Mouse (Mus musculus) forebrain, embryonic 13.5 days (tissue): ENCODE data around the gene a. TPM values are rescaled to one million over a fixed set of nuclear protein-coding genes. Genes with fewer than 3 reads are reported as not detected.

Experiments
- ATAC-seq: fragments of 200-750 bp; cut with Nextera tagmentation; 2 replicates; pipeline ENCODE4 v1.8.0; 2017
- H3K27ac ChIP-seq: fragments of 300-500 bp; sonication (generic); 2 replicates; pipeline ENCODE4 v1.5.1; 2015; ENCODE audit warnings: inconsistent platforms, mild to moderate bottlenecking, moderate library complexity
- H3K27me3 ChIP-seq: fragments of 300-500 bp; sonication (generic); 2 replicates; pipeline ENCODE4 v1.6.1; 2015; ENCODE audit warnings: mild to moderate bottlenecking, inconsistent platforms
- H3K36me3 ChIP-seq: fragments of 300-500 bp; sonication (generic); 2 replicates; pipeline ENCODE4 v1.6.1; 2015; ENCODE audit warnings: mild to moderate bottlenecking, inconsistent platforms; ENCODE audit not compliant: poor library complexity, severe bottlenecking
- H3K4me1 ChIP-seq: fragments of 300-500 bp; sonication (generic); 2 replicates; pipeline ENCODE4 v1.6.1; 2015; ENCODE audit warnings: inconsistent platforms
- H3K4me2 ChIP-seq: fragments of 300-500 bp; sonication (generic); 2 replicates; pipeline ENCODE4 v1.6.1; 2015; ENCODE audit warnings: inconsistent platforms, mild to moderate bottlenecking, moderate library complexity
- H3K4me3 ChIP-seq: fragments of 300-500 bp; sonication (generic); 2 replicates; pipeline ENCODE4 v1.5.1; 2015; ENCODE audit warnings: mild to moderate bottlenecking, inconsistent platforms
- H3K9ac ChIP-seq: fragments of 300-500 bp; sonication (generic); 2 replicates; pipeline ENCODE4 v1.6.1; 2015; ENCODE audit warnings: mild to moderate bottlenecking, inconsistent platforms
- H3K9me3 ChIP-seq: fragments of 300-500 bp; sonication (generic); replicated peaks from 2 replicates; pipeline ENCODE4 v1.6.1; 2016; ENCODE audit warnings: inconsistent platforms
- WGBS: fragments of 180-500 bp; shearing (Covaris S2); methylation state at CpG from one replicate; pipeline ENCODE4 v1.1.7; 2015; 5-methylcytosine and 5-hydroxymethylcytosine counted together
- polyA plus RNA-seq: library from polyadenylated mRNA; unstranded; fragments of >200 nt; fragmentation: Nextera tagmentation; extraction: Ambion mirVana; gene quantifications from 2 replicates; pipeline ENCODE4 v1.2.1, GENCODE M21; 2015

Gene a
- polyA plus RNA-seq, 1 experiment from 2014 or later: 0.49 TPM

- no peak overlapping the region for H3K4me3 ChIP-seq
- no peaks in the 10 kb centered on the region for H3K27me3 ChIP-seq
- H3K27ac ChIP-seq: no peak overlapping the region
- H3K36me3 ChIP-seq: no peaks in the 10 kb centered on the region
- WGBS: 72% methylated on average over 11 of the region's 11 CpGs
- no peak overlapping the region for H3K4me2 ChIP-seq
- no peak overlapping the region for H3K9ac ChIP-seq
- H3K4me1 ChIP-seq: peaks cover 26% of the 10 kb centered on the region; the same call in 1 of the 2 replicates
- ATAC-seq: no peak
- no peaks in the 10 kb centered on the region for H3K9me3 ChIP-seq
These were observed 4.4 kb upstream of the a start for GRCm38 (mm10) chr2:154786776-154787175.

- no peak overlapping the region for H3K4me3 ChIP-seq
- peaks cover 39% of the 10 kb centered on the region for H3K4me1 ChIP-seq
- no peaks in the 10 kb centered on the region for H3K27me3 ChIP-seq
- H3K27ac ChIP-seq: 0 out of 2 replicates have a peak overlapping the region, but pooled peaks have one; percentile 78
- no peak for ATAC-seq
- WGBS: 75% methylated on average over 6 of the region's 6 CpGs
- H3K36me3 ChIP-seq: no peaks in the 10 kb centered on the region
- H3K4me2 ChIP-seq: no peak overlapping the region
- H3K9me3 ChIP-seq: no peaks in the 10 kb centered on the region
- H3K9ac ChIP-seq: peak overlapping the region; percentile 96; the same call in 1 of the 2 replicates
These were observed 1.8 kb upstream of the a start for GRCm38 (mm10) chr2:154789381-154789780.

- peak overlapping the region; percentile 78 for H3K27ac ChIP-seq
- H3K9me3 ChIP-seq: no peaks in the 10 kb centered on the region
- peak overlapping the region; percentile 96 for H3K9ac ChIP-seq
- no peak for ATAC-seq
- 2% methylated on average over 14 of the region's 14 CpGs for WGBS
- H3K4me1 ChIP-seq: peaks cover 43% of the 10 kb centered on the region
- peak overlapping the region; percentile 56 for H3K4me2 ChIP-seq
- peak overlapping the region; percentile 98 for H3K4me3 ChIP-seq
- H3K36me3 ChIP-seq: no peaks in the 10 kb centered on the region
- no peaks in the 10 kb centered on the region for H3K27me3 ChIP-seq
These were observed 1.1 kb upstream of the a start for GRCm38 (mm10) chr2:154789977-154790655.

GRCm38 (mm10) chr2:154791661-154792642 is 750 bp downstream of the a start:
- no peaks in the 10 kb centered on the region for H3K9me3 ChIP-seq
- ATAC-seq: peak; percentile 9; the same call in 1 of the 2 replicates
- peaks cover 37% of the 10 kb centered on the region for H3K4me1 ChIP-seq
- H3K27ac ChIP-seq: peak overlapping the region; percentile 98
- under 1% methylated on average over 61 of the region's 67 CpGs for WGBS
- H3K4me3 ChIP-seq: peak overlapping the region; percentile 98
- H3K27me3 ChIP-seq: no peaks in the 10 kb centered on the region
- H3K4me2 ChIP-seq: peak overlapping the region; percentile 89
- H3K36me3 ChIP-seq: no peaks in the 10 kb centered on the region
- peak overlapping the region; percentile 96 for H3K9ac ChIP-seq

- Histone ChIP-seq H3K9ac (no peak overlapping the region), H3K4me1 (peaks cover 7% of the 10 kb centered on the region; the same call in 1 of the 2 replicates), H3K4me3 (no peak overlapping the region), H3K36me3 (no peaks in the 10 kb centered on the region), H3K9me3 (no peaks in the 10 kb centered on the region), H3K27ac (no peak overlapping the region), H3K4me2 (no peak overlapping the region), H3K27me3 (no peaks in the 10 kb centered on the region)
- no peak for ATAC-seq
- WGBS: 100% methylated on average over 1 of the region's 1 CpGs
These were observed 12.2 kb downstream of the a start for GRCm38 (mm10) chr2:154803372-154803771.

GRCm38 (mm10) chr2:154803845-154804244 is 12.6 kb downstream of the a start:
- Histone ChIP-seq H3K27ac (no peak overlapping the region; the same call in 1 of the 2 replicates), H3K9ac (no peak overlapping the region), H3K36me3 (no peaks in the 10 kb centered on the region), H3K9me3 (no peaks in the 10 kb centered on the region), H3K4me3 (no peak overlapping the region), H3K4me1 (peaks cover 10% of the 10 kb centered on the region), H3K4me2 (no peak overlapping the region), H3K27me3 (no peaks in the 10 kb centered on the region)
- ATAC-seq: no peak
- WGBS: 71% methylated on average over 4 of the region's 4 CpGs

GRCm38 (mm10) chr2:154807689-154808088 is 16.5 kb downstream of the a start:
- no peaks in the 10 kb centered on the region for H3K27me3 ChIP-seq
- no peak overlapping the region for H3K9ac ChIP-seq
- ATAC-seq: no peak
- H3K4me1 ChIP-seq: peaks cover 29% of the 10 kb centered on the region
- no peaks in the 10 kb centered on the region for H3K9me3 ChIP-seq
- H3K4me3 ChIP-seq: no peak overlapping the region
- no peaks in the 10 kb centered on the region for H3K36me3 ChIP-seq
- H3K27ac ChIP-seq: no peak overlapping the region
- WGBS: 65% methylated on average over 1 of the region's 1 CpGs
- H3K4me2 ChIP-seq: no peak overlapping the region

GRCm38 (mm10) chr2:154809107-154809762 is 18.0 kb downstream of the a start:
- ATAC-seq: no peak
- peaks cover 24% of the 10 kb centered on the region for H3K4me1 ChIP-seq
- H3K9ac ChIP-seq: no peak overlapping the region
- H3K4me2 ChIP-seq: no peak overlapping the region
- no peak overlapping the region for H3K27ac ChIP-seq
- no peaks in the 10 kb centered on the region for H3K27me3 ChIP-seq
- H3K9me3 ChIP-seq: no peaks in the 10 kb centered on the region
- H3K36me3 ChIP-seq: no peaks in the 10 kb centered on the region
- WGBS: 100% methylated on average over 1 of the region's 1 CpGs
- H3K4me3 ChIP-seq: no peak overlapping the region

GRCm38 (mm10) chr2:154810821-154811220 is 19.6 kb downstream of the a start:
- Histone ChIP-seq H3K9me3 (no peaks in the 10 kb centered on the region), H3K9ac (no peak overlapping the region), H3K27ac (no peak overlapping the region), H3K4me2 (no peak overlapping the region), H3K4me3 (no peak overlapping the region), H3K4me1 (peaks cover 24% of the 10 kb centered on the region), H3K36me3 (no peaks in the 10 kb centered on the region), H3K27me3 (no peaks in the 10 kb centered on the region)
- ATAC-seq: no peak
- 55% methylated on average over 1 of the region's 1 CpGs for WGBS

- no peaks in the 10 kb centered on the region for H3K9me3 ChIP-seq
- ATAC-seq: no peak
- H3K36me3 ChIP-seq: no peaks in the 10 kb centered on the region
- H3K27me3 ChIP-seq: no peaks in the 10 kb centered on the region
- peaks cover 44% of the 10 kb centered on the region for H3K4me1 ChIP-seq
- no peak overlapping the region for H3K4me3 ChIP-seq
- H3K4me2 ChIP-seq: no peak overlapping the region
- H3K9ac ChIP-seq: no peak overlapping the region
- 97% methylated on average over 2 of the region's 2 CpGs for WGBS
- H3K27ac ChIP-seq: no peak overlapping the region
These were observed 22.2 kb downstream of the a start for GRCm38 (mm10) chr2:154813426-154813825.

GRCm38 (mm10) chr2:154817089-154817488 is 25.9 kb downstream of the a start:
- peak; percentile 78 for ATAC-seq
- Histone ChIP-seq H3K27ac (peak overlapping the region; percentile 27; the same call in 1 of the 2 replicates), H3K4me3 (no peak overlapping the region), H3K4me1 (peaks cover 31% of the 10 kb centered on the region), H3K9ac (no peak overlapping the region), H3K36me3 (no peaks in the 10 kb centered on the region), H3K9me3 (no peaks in the 10 kb centered on the region), H3K27me3 (no peaks in the 10 kb centered on the region), H3K4me2 (peak overlapping the region; percentile 14; the same call in 1 of the 2 replicates)
- 24% methylated on average over 3 of the region's 3 CpGs for WGBS
